Mouse (Mus musculus) urinary bladder, adult 18-20 months (tissue): Measurements from ENCODE around the gene Mef2c.
A peak's percentile ranks its signal among the peaks of the same experiment; 100 is the strongest.

Experiments
- DNase-seq, 2 experiments: peaks; one replicate each; pipeline ENCODE4 v3.0.0; 2022; ENCODE audit warnings: low spot score in 2 of 2, mixed read lengths in 2 of 2

The Mef2c gene

GRCm38 (mm10) chr13:83503919-83504318, at the start of gene Mef2c:
TSS of gene Mef2c (plus strand) at chr13:83504034.
- DNase-seq, result no peak

GRCm38 (mm10) chr13:83458729-83459128, 45.1 kb upstream of the Mef2c start:
- DNase-seq, result no peak

- DNase-seq, result no peak
Observed at GRCm38 (mm10) chr13:83459600-83459999, 44.2 kb upstream of the Mef2c start.

- DNase-seq, result no peak
Observed at GRCm38 (mm10) chr13:83460620-83461019, 43.2 kb upstream of the Mef2c start.

GRCm38 (mm10) chr13:83461556-83461955, 42.3 kb upstream of the Mef2c start:
- DNase-seq, result no peak

GRCm38 (mm10) chr13:83466756-83467155, 37.1 kb upstream of the Mef2c start:
- no peak for DNase-seq

GRCm38 (mm10) chr13:83468794-83469193, 35.0 kb upstream of the Mef2c start:
- no peak for DNase-seq

- no peak for DNase-seq
Observed at GRCm38 (mm10) chr13:83473755-83474154, 30.1 kb upstream of the Mef2c start.

- DNase-seq, result no peak
Observed at GRCm38 (mm10) chr13:83480388-83480787, 23.4 kb upstream of the Mef2c start.

- no peak for DNase-seq
Observed at GRCm38 (mm10) chr13:83481310-83481709, 22.5 kb upstream of the Mef2c start.

GRCm38 (mm10) chr13:83482087-83482486, 21.7 kb upstream of the Mef2c start:
- DNase-seq, result no peak

- no peak for DNase-seq
Observed at GRCm38 (mm10) chr13:83484215-83484614, 19.6 kb upstream of the Mef2c start.

GRCm38 (mm10) chr13:83484721-83485369, 19.0 kb upstream of the Mef2c start:
- no peak for DNase-seq

- DNase-seq, result no peak
Observed at GRCm38 (mm10) chr13:83492051-83492450, 11.8 kb upstream of the Mef2c start.

GRCm38 (mm10) chr13:83497708-83498107, 6.1 kb upstream of the Mef2c start:
- DNase-seq, result no peak

- DNase-seq, result no peak
Observed at GRCm38 (mm10) chr13:83499526-83499925, 4.3 kb upstream of the Mef2c start.

GRCm38 (mm10) chr13:83507687-83508086, 3.9 kb downstream of the Mef2c start:
- DNase-seq, result no peak

GRCm38 (mm10) chr13:83515013-83515547, 11.2 kb downstream of the Mef2c start:
- DNase-seq, result no peak

GRCm38 (mm10) chr13:83517660-83518609, 14.1 kb downstream of the Mef2c start:
- DNase-seq, result peak; percentile 11 to 30

GRCm38 (mm10) chr13:83520807-83521206, 17.0 kb downstream of the Mef2c start:
- DNase-seq, result no peak

- DNase-seq, result peak in 1 of 2 experiments; percentile 8
Observed at GRCm38 (mm10) chr13:83523232-83523969, 19.6 kb downstream of the Mef2c start.
